Mouse (Mus musculus) cortical plate, adult 2 months (tissue): ENCODE measurements around the gene 1700001C19Rik.

Experiments
- CTCF ChIP-seq: fragments of 200-500 bp; IDR thresholded peaks from 2 replicates; pipeline ENCODE4 v1.5.1; 2011; ENCODE audit warnings: mild to moderate bottlenecking, control low read depth, low read length; ENCODE audit not compliant: insufficient read depth; ENCODE audit errors: extremely low read depth
- POLR2A ChIP-seq: fragments of 200-500 bp; IDR thresholded peaks from 2 replicates; pipeline ENCODE4 v1.6.1; 2011; ENCODE audit warnings: mild to moderate bottlenecking, low read length, control low read depth; ENCODE audit not compliant: insufficient read depth; ENCODE audit errors: extremely low read depth

- no peak for TF ChIP-seq CTCF
- peak; percentile 68; the same call in 1 of the 2 replicates for TF ChIP-seq POLR2A
Measured at GRCm38 (mm10) chr17:47368401-47369086, 68.6 kb downstream of the 1700001C19Rik start, which contains the start of gene Mrps10.
